8 mouse cellular contexts compared by ENCODE assay signal in the genomic region with DNA sequence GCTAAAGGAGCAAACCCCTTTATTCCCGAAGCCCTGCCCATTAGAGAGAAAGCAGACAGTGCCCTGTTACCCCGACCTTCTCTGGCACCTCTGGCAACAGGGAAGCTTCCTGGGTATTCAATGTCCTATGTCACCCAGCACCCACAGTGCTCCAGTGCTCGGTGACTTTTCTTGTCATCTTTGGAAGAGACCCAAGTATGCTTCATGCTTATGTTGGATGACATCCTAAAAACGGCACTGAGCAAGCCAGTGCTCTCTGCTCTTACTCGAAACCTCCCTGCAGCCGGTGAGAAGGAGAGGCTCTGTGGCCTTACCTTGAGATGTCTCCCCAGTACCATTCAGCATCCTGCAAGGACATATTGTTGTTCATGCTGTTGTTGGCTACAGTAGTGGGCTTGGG.
DNase-seq lines count a peak whose midpoint lies in the region; ATAC-seq lines count a peak whose summit lies in the region.

No protein-coding gene starts in this region.

- peak overlapping the region; percentile 95 for H3K4me2 ChIP-seq in liver, embryonic 12.5 days
- H3K4me2 ChIP-seq in liver, embryonic 11.5 days = no peak overlapping the region
- H3K4me2 ChIP-seq in hindbrain, embryonic 15.5 days = peak overlapping the region; percentile 96
- peak overlapping the region; percentile 96 for H3K4me2 ChIP-seq in neural tube, embryonic 13.5 days

- peak overlapping the region; percentile 76 for H3K4me3 ChIP-seq in liver, embryonic 12.5 days
- no peak overlapping the region for H3K4me3 ChIP-seq in liver, embryonic 11.5 days (ENCODE audit: low read depth, low read length)
- peak overlapping the region; percentile 14 for H3K4me3 ChIP-seq in hindbrain, embryonic 15.5 days
- H3K4me3 ChIP-seq in neural tube, embryonic 13.5 days = peak overlapping the region; percentile 60

- H3K27ac ChIP-seq in liver, embryonic 12.5 days = no peak overlapping the region
- H3K27ac ChIP-seq in liver, embryonic 11.5 days (ENCODE audit: low read depth, low read length) = no peak overlapping the region
- peak overlapping the region; percentile 39; the same call in 1 of the 2 replicates for H3K27ac ChIP-seq in hindbrain, embryonic 15.5 days (replicated peaks)
- H3K27ac ChIP-seq in neural tube, embryonic 13.5 days (replicated peaks) = no peak overlapping the region

- no peaks in the 10 kb centered on the region for H3K27me3 ChIP-seq in liver, embryonic 12.5 days (replicated peaks)
- H3K27me3 ChIP-seq in liver, embryonic 11.5 days (replicated peaks; ENCODE audit: control insufficient read depth, insufficient read depth, low read length) = no peaks in the 10 kb centered on the region
- no peaks in the 10 kb centered on the region for H3K27me3 ChIP-seq in hindbrain, embryonic 15.5 days
- H3K27me3 ChIP-seq in neural tube, embryonic 13.5 days = no peaks in the 10 kb centered on the region

- H3K36me3 ChIP-seq in liver, embryonic 12.5 days = peaks cover 49% of the 10 kb centered on the region
- H3K36me3 ChIP-seq in liver, embryonic 11.5 days (ENCODE audit: control insufficient read depth, insufficient read depth, low read length) = peaks cover 14% of the 10 kb centered on the region
- H3K36me3 ChIP-seq in hindbrain, embryonic 15.5 days = peaks cover 36% of the 10 kb centered on the region
- peaks cover 41% of the 10 kb centered on the region for H3K36me3 ChIP-seq in neural tube, embryonic 13.5 days

- WGBS in liver, embryonic 12.5 days (ENCODE audit: insufficient replicate concordance) = 84% methylated on average over 6 of the region's 6 CpGs
- 88% methylated on average over 6 of the region's 6 CpGs for WGBS in liver, embryonic 11.5 days
- WGBS in hindbrain, embryonic 15.5 days = 60% methylated on average over 6 of the region's 6 CpGs
- WGBS in neural tube, embryonic 13.5 days = 66% methylated on average over 6 of the region's 6 CpGs

- peak overlapping the region; percentile 86 for H3K9ac ChIP-seq in liver, embryonic 12.5 days
- no peak overlapping the region for H3K9ac ChIP-seq in liver, embryonic 11.5 days (ENCODE audit: low read depth, low read length)
- H3K9ac ChIP-seq in hindbrain, embryonic 15.5 days = peak overlapping the region; percentile 3; the same call in 1 of the 2 replicates
- H3K9ac ChIP-seq in neural tube, embryonic 13.5 days = peak overlapping the region; percentile 55; the same call in 1 of the 2 replicates

- H3K9me3 ChIP-seq in liver, embryonic 12.5 days (replicated peaks) = no peaks in the 10 kb centered on the region
- H3K9me3 ChIP-seq in liver, embryonic 11.5 days (ENCODE audit: control insufficient read depth, low read length) = no peaks in the 10 kb centered on the region
- no peaks in the 10 kb centered on the region for H3K9me3 ChIP-seq in hindbrain, embryonic 15.5 days
- H3K9me3 ChIP-seq in neural tube, embryonic 13.5 days = no peaks in the 10 kb centered on the region

- H3K4me1 ChIP-seq in liver, embryonic 12.5 days = peaks cover 45% of the 10 kb centered on the region
- H3K4me1 ChIP-seq in liver, embryonic 11.5 days (replicated peaks; ENCODE audit: control insufficient read depth, insufficient read depth, low read length) = peaks cover 19% of the 10 kb centered on the region
- peaks cover 40% of the 10 kb centered on the region for H3K4me1 ChIP-seq in hindbrain, embryonic 15.5 days (replicated peaks)
- peaks cover 50% of the 10 kb centered on the region for H3K4me1 ChIP-seq in neural tube, embryonic 13.5 days (replicated peaks)

- DNase-seq in adrenal gland, postnatal 10 days = peak; percentile 45
- DNase-seq in adrenal gland, adult 8-10 months = no peak
- DNase-seq in liver, embryonic 11.5 days (ENCODE audit: low spot score) = no peak
- no peak for DNase-seq in thymus, adult 18-20 months
- no peak for DNase-seq in right cerebral cortex, postnatal 25 days

- ATAC-seq in liver, embryonic 12.5 days = no peak
- no peak for ATAC-seq in liver, embryonic 11.5 days (replicated peaks; ENCODE audit: low FRiP score)
- no peak for ATAC-seq in hindbrain, embryonic 15.5 days (ENCODE audit: low FRiP score, low read depth)
- no peak for ATAC-seq in neural tube, embryonic 13.5 days (ENCODE audit: low read depth)
